Mouse (Mus musculus) stomach, postnatal 0 days (tissue): Measurements from ENCODE around the gene Dll3. TPM values are rescaled to one million over a fixed set of nuclear protein-coding genes. Genes with fewer than 3 reads are reported as not detected.
A peak's percentile ranks its signal among the peaks of the same experiment; 100 is the strongest.

Source experiments
- ATAC-seq: fragments of 200-750 bp; cut with Nextera tagmentation; 2 replicates; pipeline ENCODE4 v1.8.0; 2017; ENCODE audit not compliant: low FRiP score, low TSS enrichment
- DNase-seq: peaks from one replicate; pipeline ENCODE4 v3.0.0-alpha.2; 2016; ENCODE audit warnings: low spot score
- H3K27ac ChIP-seq: fragments of 300-500 bp; sonication (generic); replicated peaks from 2 replicates; pipeline ENCODE4 v1.5.1; 2014; ENCODE audit warnings: mild to moderate bottlenecking, control low read depth
- H3K27me3 ChIP-seq: fragments of 300-500 bp; sonication (generic); 2 replicates; pipeline ENCODE4 v1.6.1; 2014; ENCODE audit warnings: low read length; ENCODE audit not compliant: control insufficient read depth, insufficient read depth
- H3K36me3 ChIP-seq: fragments of 300-500 bp; sonication (generic); 2 replicates; pipeline ENCODE4 v1.6.1; 2014; ENCODE audit warnings: low read length, mixed read lengths; ENCODE audit not compliant: control insufficient read depth, insufficient read depth
- H3K4me1 ChIP-seq: fragments of 300-500 bp; sonication (generic); replicated peaks from 2 replicates; pipeline ENCODE4 v1.6.1; 2014; ENCODE audit warnings: antibody characterized with exemption; ENCODE audit not compliant: control insufficient read depth, insufficient read depth
- H3K4me2 ChIP-seq: fragments of 300-500 bp; sonication (generic); replicated peaks from 2 replicates; pipeline ENCODE4 v1.6.1; 2014; ENCODE audit warnings: low read depth, mild to moderate bottlenecking, control low read depth, moderate library complexity
- H3K4me3 ChIP-seq: fragments of 300-500 bp; sonication (generic); 2 replicates; pipeline ENCODE4 v1.5.1; 2014; ENCODE audit warnings: low read depth, low read length, control low read depth
- H3K9ac ChIP-seq: fragments of 300-500 bp; sonication (generic); 2 replicates; pipeline ENCODE4 v1.6.1; 2014; ENCODE audit warnings: mild to moderate bottlenecking, low read length, control low read depth, mixed read lengths
- H3K9me3 ChIP-seq: fragments of 300-500 bp; sonication (generic); 2 replicates; pipeline ENCODE4 v1.6.1; 2016; ENCODE audit warnings: low read length; ENCODE audit not compliant: control insufficient read depth
- CTCF ChIP-seq: IDR thresholded peaks from 2 replicates; pipeline ENCODE4 v1.5.1; 2016; ENCODE audit warnings: antibody characterized with exemption, low read depth, mild to moderate bottlenecking, moderate library complexity
- EP300 ChIP-seq: optimal IDR thresholded peaks from 2 replicates; pipeline ENCODE3; 2016; ENCODE audit warnings: antibody characterized with exemption
- WGBS: fragments of 180-500 bp; shearing (Covaris S2); extraction: QIAGEN DNeasy Blood & Tissue Kit; methylation state at CpG from one replicate; pipeline ENCODE4 v1.1.7; 2014; 5-methylcytosine and 5-hydroxymethylcytosine counted together
- polyA plus RNA-seq: library from polyadenylated mRNA; unstranded; fragments of >200 nt; fragmentation: Nextera tagmentation; extraction: Ambion mirVana; gene quantifications from 2 replicates; pipeline ENCODE4 v1.2.1, GENCODE M21; 2015

The Dll3 gene
- polyA plus RNA-seq, 1 experiment from 2014 or later, result 0.92 TPM

DNA sequence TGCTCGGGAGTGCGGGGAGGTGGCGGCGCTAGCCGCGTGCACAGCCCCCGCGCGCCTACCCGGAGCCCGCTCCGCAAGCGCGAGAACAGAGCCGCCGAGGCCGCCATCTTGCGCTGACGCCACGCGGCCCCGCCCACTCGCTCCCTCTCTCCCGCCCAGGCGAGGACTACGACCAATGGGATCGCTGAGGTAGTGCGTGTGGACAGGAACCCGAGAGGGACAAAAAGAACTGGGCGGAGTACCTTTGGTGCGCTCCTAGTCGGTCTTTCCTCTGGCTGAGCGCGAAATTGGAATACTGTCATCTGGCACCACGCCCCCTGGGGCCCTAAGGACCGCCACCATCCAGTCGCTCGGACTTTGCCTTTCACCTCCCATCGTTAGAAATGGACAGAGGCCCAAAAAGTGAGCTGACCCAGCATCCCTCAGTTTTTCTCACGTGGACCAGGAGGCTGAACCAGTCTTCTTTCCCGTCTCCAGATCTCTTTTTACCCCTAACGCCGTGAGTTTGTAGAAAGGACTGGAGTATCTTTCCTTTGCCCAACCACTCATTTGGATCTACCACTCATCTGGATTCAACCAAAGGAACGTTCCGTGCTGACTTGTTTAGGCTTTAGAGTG lies 10.0 kb upstream of the Dll3 start, which contains the start of gene Timm50:
Gene Timm50 (minus strand): TSS at position 147 of the 618 bp plus-strand sequence.
- Histone ChIP-seq H3K9me3 (no peaks in the 10 kb centered on the region), H3K4me3 (peak within 1 kb of the TSS; percentile 90), H3K27me3 (no peaks in the 10 kb centered on the region), H3K36me3 (peaks cover 29% of the 10 kb centered on the region), H3K9ac (peak within 1 kb of the TSS; percentile 87), H3K27ac (peak within 1 kb of the TSS; percentile 65), H3K4me1 (no peaks in the 10 kb centered on the region), H3K4me2 (peak within 1 kb of the TSS; percentile 97)
- DNase-seq, result peak; percentile 97
- ATAC-seq, result peak; percentile 97
- under 1% methylated on average over 41 of the region's 45 CpGs for WGBS
- TF ChIP-seq CTCF (peak; percentile 31; the same call in 1 of the 2 replicates), EP300 (no peak)

DNA sequence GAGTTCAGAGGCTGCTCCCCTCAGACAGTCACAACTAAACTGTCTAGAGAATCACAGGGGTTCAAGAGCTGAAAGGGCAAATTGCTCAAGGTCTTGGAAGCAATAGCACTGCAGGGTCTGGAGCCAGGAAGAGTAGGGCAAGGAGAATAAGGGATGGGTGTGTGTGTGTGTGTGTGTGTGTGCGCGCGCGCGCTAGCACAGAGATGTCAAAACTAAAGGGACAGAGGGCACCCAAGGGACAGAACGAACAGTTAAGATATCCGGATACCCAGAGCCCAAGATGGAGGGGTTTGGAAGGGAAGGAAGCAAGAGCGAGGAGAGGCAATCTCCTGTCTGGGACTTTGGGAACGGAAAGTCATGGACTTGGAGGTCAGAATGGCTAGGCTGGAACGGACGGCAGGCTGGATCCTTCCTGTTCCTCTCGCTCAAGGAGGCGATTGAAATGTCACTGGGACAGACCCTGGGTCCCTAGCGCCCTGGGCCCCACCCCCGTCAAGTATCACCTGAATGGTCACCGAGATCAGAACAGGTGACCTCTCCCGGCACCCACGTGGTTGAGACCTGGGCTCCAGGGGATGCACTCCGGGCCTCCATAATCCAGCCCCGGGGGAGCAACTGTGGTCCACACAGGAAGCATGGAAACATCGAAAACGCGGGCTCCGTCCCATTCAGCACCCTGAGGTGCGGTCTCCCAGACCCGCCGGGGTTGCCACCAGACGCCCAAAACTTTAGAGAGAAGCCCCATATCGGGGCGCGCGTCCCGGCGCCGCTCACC lies 9.3 kb upstream of the Dll3 start:
- Histone ChIP-seq H3K4me2 (peak overlapping the region; percentile 97), H3K27me3 (no peaks in the 10 kb centered on the region), H3K4me3 (peak overlapping the region; percentile 90), H3K4me1 (no peaks in the 10 kb centered on the region), H3K9me3 (no peaks in the 10 kb centered on the region), H3K9ac (peak overlapping the region; percentile 87), H3K27ac (peak overlapping the region; percentile 65), H3K36me3 (peaks cover 28% of the 10 kb centered on the region)
- no peak for TF ChIP-seq EP300
- no peak for TF ChIP-seq CTCF
- DNase-seq, result no peak
- WGBS, result 5% methylated on average over 34 of the region's 35 CpGs
- peak; percentile 69 for ATAC-seq

DNA sequence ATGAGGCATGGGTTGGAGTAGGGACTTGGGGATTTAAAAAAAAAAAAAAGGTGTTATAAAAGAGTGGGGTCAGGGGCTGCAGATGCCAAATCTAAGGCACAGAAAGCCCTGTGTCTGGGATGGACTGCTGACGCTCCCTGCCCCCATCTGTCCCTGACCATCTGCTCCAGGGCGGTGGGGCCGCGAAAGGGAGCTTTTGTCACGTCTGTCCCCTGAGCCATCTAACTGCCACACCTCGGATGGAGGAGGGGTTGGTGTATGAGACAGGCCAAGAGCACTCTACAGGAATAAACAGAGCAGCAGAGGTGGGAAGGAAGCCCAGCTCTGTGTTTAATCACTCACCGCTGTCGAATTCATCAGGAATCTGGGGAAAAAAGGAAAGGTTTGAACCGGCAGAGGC lies 7.7 kb upstream of the Dll3 start:
- Histone ChIP-seq H3K27me3 (no peaks in the 10 kb centered on the region), H3K9ac (0 out of 2 replicates have a peak overlapping the region, but pooled peaks have one; percentile 13), H3K9me3 (no peaks in the 10 kb centered on the region), H3K36me3 (peaks cover 27% of the 10 kb centered on the region), H3K4me3 (no peak overlapping the region), H3K4me2 (no peak overlapping the region), H3K4me1 (no peaks in the 10 kb centered on the region), H3K27ac (no peak overlapping the region)
- ATAC-seq (no peak), DNase-seq (no peak)
- 54% methylated on average over 9 of the region's 9 CpGs for WGBS
- TF ChIP-seq EP300, result no peak
- no peak for TF ChIP-seq CTCF

DNA sequence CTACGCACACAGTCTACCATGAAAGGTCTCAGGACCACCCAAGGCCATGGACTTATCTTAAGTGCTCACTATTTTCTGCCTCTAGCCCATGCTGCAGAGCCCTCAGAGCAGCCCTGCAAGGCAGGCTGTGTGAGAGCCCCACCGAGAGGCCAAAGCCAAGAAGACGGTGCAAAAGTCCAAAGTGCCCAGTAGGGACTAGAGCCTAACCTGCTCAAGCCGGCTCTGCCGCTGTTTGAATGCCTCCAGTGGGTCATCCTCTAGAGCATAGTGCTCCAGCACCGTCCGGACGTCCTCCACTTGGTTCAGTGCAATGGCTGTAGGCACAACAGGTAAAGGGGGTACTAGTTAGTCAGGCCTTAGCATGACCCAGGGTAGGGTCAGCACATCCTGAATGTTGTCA lies 4.2 kb upstream of the Dll3 start:
- 94% methylated on average over 8 of the region's 8 CpGs for WGBS
- DNase-seq (no peak), ATAC-seq (no peak)
- H3K9ac ChIP-seq, result no peak overlapping the region
- peaks cover 27% of the 10 kb centered on the region for H3K36me3 ChIP-seq
- H3K27ac ChIP-seq, result no peak overlapping the region
- H3K4me1 ChIP-seq, result no peaks in the 10 kb centered on the region
- H3K4me3 ChIP-seq, result no peak overlapping the region
- H3K27me3 ChIP-seq, result peaks cover 7% of the 10 kb centered on the region; the same call in 1 of the 2 replicates
- H3K4me2 ChIP-seq, result no peak overlapping the region
- no peaks in the 10 kb centered on the region for H3K9me3 ChIP-seq
- no peak for TF ChIP-seq EP300
- TF ChIP-seq CTCF, result no peak

DNA sequence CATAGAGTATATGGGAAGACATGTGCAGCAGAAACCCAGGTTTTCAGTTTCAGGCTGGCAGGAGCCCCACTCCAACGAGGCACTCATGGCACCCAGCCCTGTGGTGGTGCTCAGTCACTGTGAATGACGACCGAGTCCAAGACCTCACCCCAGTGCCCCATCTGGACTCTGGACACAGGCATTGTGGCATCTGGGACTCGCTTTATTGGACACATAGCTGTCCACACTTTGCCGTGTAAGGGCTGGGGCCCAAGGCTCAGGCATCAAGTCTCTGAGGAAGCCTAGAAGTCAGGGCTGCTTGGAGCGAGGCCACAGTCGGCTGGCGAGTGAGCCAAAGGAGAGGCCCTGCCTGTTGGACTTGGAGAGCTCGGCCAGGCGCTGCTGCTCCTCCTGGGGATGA lies 3.6 kb upstream of the Dll3 start:
- no peaks in the 10 kb centered on the region for H3K9me3 ChIP-seq
- peaks cover 27% of the 10 kb centered on the region for H3K36me3 ChIP-seq
- H3K9ac ChIP-seq, result no peak overlapping the region
- ATAC-seq, result no peak
- peaks cover 10% of the 10 kb centered on the region; the same call in 1 of the 2 replicates for H3K27me3 ChIP-seq
- WGBS, result 91% methylated on average over 10 of the region's 10 CpGs
- H3K4me3 ChIP-seq, result no peak overlapping the region
- no peak for TF ChIP-seq CTCF
- no peaks in the 10 kb centered on the region for H3K4me1 ChIP-seq
- H3K4me2 ChIP-seq, result no peak overlapping the region
- DNase-seq, result no peak
- no peak overlapping the region for H3K27ac ChIP-seq
